Comparison of ENCODE assay signal across 9 mouse cellular contexts in genomic region chr12:100167502-100167901, GRCm38 (mm10). TPM values are rescaled to one million over a fixed set of nuclear protein-coding genes. Genes with fewer than 3 reads are reported as not detected.
DNase-seq lines count a peak whose midpoint lies in the region; ATAC-seq and TF ChIP-seq lines count a peak whose summit lies in the region.
"Had no signal": no experiment of that assay in that cellular context is flagged by ENCODE, and none has a peak within 500 bp of the region (broad histone marks: within the 10 kb centered on the region; RNA-seq: fewer than 3 reads in every experiment).

No protein-coding gene starts in this region.

- H3K27me3 ChIP-seq in intestine, embryonic 15.5 days (replicated peaks) = no peaks in the 10 kb centered on the region
- H3K27me3 ChIP-seq in intestine, embryonic 16.5 days (replicated peaks; ENCODE audit: control insufficient read depth, insufficient read depth, low read length) = no peaks in the 10 kb centered on the region
- H3K27me3 ChIP-seq in forebrain, postnatal 0 days (ENCODE audit: insufficient read depth, low read length) = no peaks in the 10 kb centered on the region
- H3K27me3 ChIP-seq in midbrain, embryonic 11.5 days (ENCODE audit: control insufficient read depth, insufficient read depth, low read length) = no peaks in the 10 kb centered on the region

- peak; percentile 14 for DNase-seq in forebrain, postnatal 0 days
- peak; percentile 81 for DNase-seq in midbrain, embryonic 11.5 days (ENCODE audit: low spot score, missing footprints)
- no peak for DNase-seq in left cerebral cortex, postnatal 36 days (ENCODE audit: low spot score in 2 of 2)
- no peak for DNase-seq in urinary bladder, adult 18-20 months (ENCODE audit: low spot score in 2 of 2)
- DNase-seq in urinary bladder, postnatal 4 days (ENCODE audit: low spot score in 2 of 2) = no peak

- H3K27ac ChIP-seq in intestine, embryonic 15.5 days = no peak overlapping the region
- H3K27ac ChIP-seq in intestine, embryonic 16.5 days (ENCODE audit: low read length) = no peak overlapping the region
- peak overlapping the region; percentile 74 for H3K27ac ChIP-seq in brown adipose tissue, adult 24 weeks (replicated peaks; ENCODE audit: low read depth, low read length)
- no peak overlapping the region for H3K27ac ChIP-seq in forebrain, postnatal 0 days (ENCODE audit: low read depth, low read length)
- peak overlapping the region; percentile 6; the same call in 1 of the 2 replicates for H3K27ac ChIP-seq in midbrain, embryonic 11.5 days (ENCODE audit: low read depth, low read length)

- intact Hi-C loops in left cerebral cortex, postnatal 36 days (cut with DNase I) = loop anchor here (5.0 kb wide), 2 partner anchors 410 to 675 kb away; no protein-coding TSS in a partner anchor

- no peak overlapping the region for H3K9ac ChIP-seq in intestine, embryonic 15.5 days
- H3K9ac ChIP-seq in intestine, embryonic 16.5 days (ENCODE audit: low read depth, low read length) = no peak overlapping the region
- no peak overlapping the region for H3K9ac ChIP-seq in forebrain, postnatal 0 days
- H3K9ac ChIP-seq in midbrain, embryonic 11.5 days (ENCODE audit: low read length) = peak overlapping the region; percentile 48; the same call in 1 of the 2 replicates

- H3K36me3 ChIP-seq in intestine, embryonic 15.5 days = no peaks in the 10 kb centered on the region
- H3K36me3 ChIP-seq in intestine, embryonic 16.5 days (ENCODE audit: control insufficient read depth, insufficient read depth, low read length) = no peaks in the 10 kb centered on the region
- H3K36me3 ChIP-seq in forebrain, postnatal 0 days (ENCODE audit: insufficient read depth) = no peaks in the 10 kb centered on the region
- no peaks in the 10 kb centered on the region for H3K36me3 ChIP-seq in midbrain, embryonic 11.5 days (ENCODE audit: control insufficient read depth, insufficient read depth, low read length)

- no peak for TF ChIP-seq CTCF in forebrain, postnatal 0 days (IDR thresholded peaks at IDR 0.05; ENCODE audit: low read depth)

- no peak overlapping the region for H3K4me3 ChIP-seq in intestine, embryonic 15.5 days (replicated peaks)
- no peak overlapping the region for H3K4me3 ChIP-seq in intestine, embryonic 16.5 days (ENCODE audit: low read length)
- no peak overlapping the region for H3K4me3 ChIP-seq in brown adipose tissue, adult 24 weeks (ENCODE audit: insufficient read depth, low read depth, low read length)
- no peak overlapping the region for H3K4me3 ChIP-seq in forebrain, postnatal 0 days (ENCODE audit: low read depth, low read length)
- H3K4me3 ChIP-seq in midbrain, embryonic 11.5 days (ENCODE audit: low read depth, low read length) = no peak overlapping the region
- H3K4me3 ChIP-seq: myocyte had no signal

- H3K4me2 ChIP-seq in intestine, embryonic 15.5 days (replicated peaks) = peak overlapping the region; percentile 53; the same call in 1 of the 2 replicates
- no peak overlapping the region for H3K4me2 ChIP-seq in intestine, embryonic 16.5 days (ENCODE audit: low read depth, low read length)
- H3K4me2 ChIP-seq in forebrain, postnatal 0 days (ENCODE audit: low read depth) = no peak overlapping the region; the same call in 1 of the 2 replicates
- no peak overlapping the region for H3K4me2 ChIP-seq in midbrain, embryonic 11.5 days

- WGBS in intestine, embryonic 15.5 days = 82% methylated on average over 1 of the region's 1 CpGs
- 84% methylated on average over 1 of the region's 1 CpGs for WGBS in intestine, embryonic 16.5 days
- WGBS in forebrain, postnatal 0 days = 76% methylated on average over 1 of the region's 1 CpGs
- 90% methylated on average over 1 of the region's 1 CpGs for WGBS in midbrain, embryonic 11.5 days

- peak; percentile 2; the same call in 1 of the 2 replicates for ATAC-seq in intestine, embryonic 15.5 days
- ATAC-seq in intestine, embryonic 16.5 days = no peak
- ATAC-seq in forebrain, postnatal 0 days = no peak
- 0 out of 2 replicates have a peak, but pooled peaks have one; percentile 3 for ATAC-seq in midbrain, embryonic 11.5 days (ENCODE audit: low FRiP score)

- no peaks in the 10 kb centered on the region for H3K9me3 ChIP-seq in intestine, embryonic 15.5 days
- no peaks in the 10 kb centered on the region for H3K9me3 ChIP-seq in intestine, embryonic 16.5 days (ENCODE audit: control insufficient read depth, low read length)
- H3K9me3 ChIP-seq in forebrain, postnatal 0 days (ENCODE audit: low read length) = no peaks in the 10 kb centered on the region
- H3K9me3 ChIP-seq in midbrain, embryonic 11.5 days (ENCODE audit: control insufficient read depth, low read length) = no peaks in the 10 kb centered on the region

- H3K4me1 ChIP-seq in intestine, embryonic 15.5 days (replicated peaks) = peaks cover 4% of the 10 kb centered on the region; the same call in 1 of the 2 replicates
- peaks cover 4% of the 10 kb centered on the region; the same call in 1 of the 2 replicates for H3K4me1 ChIP-seq in intestine, embryonic 16.5 days (ENCODE audit: control insufficient read depth, insufficient read depth, low read length)
- H3K4me1 ChIP-seq in brown adipose tissue, adult 24 weeks (ENCODE audit: control insufficient read depth, insufficient read depth, insufficient read length, low read length) = peaks cover 4% of the 10 kb centered on the region; the same call in 1 of the 2 replicates
- peaks cover 11% of the 10 kb centered on the region; the same call in 1 of the 2 replicates for H3K4me1 ChIP-seq in forebrain, postnatal 0 days (ENCODE audit: insufficient read depth)
- H3K4me1 ChIP-seq in midbrain, embryonic 11.5 days (ENCODE audit: control insufficient read depth, insufficient read depth, low read length) = peaks cover 9% of the 10 kb centered on the region

RNA-seq across cellular contexts. Expression of gene Nrde2, which starts 8.0 kb away (rescaled TPM):
- polyA plus RNA-seq in intestine, embryonic 15.5 days (2015; fragmentation: Nextera tagmentation; extraction: Ambion mirVana) = 10.2 and 12.1 TPM in 2 replicates
- 7.9 and 9.0 TPM in 2 replicates for polyA plus RNA-seq in intestine, embryonic 16.5 days (2015; fragmentation: Nextera tagmentation; extraction: Ambion mirVana)
- polyA plus RNA-seq in brown adipose tissue, adult 24 weeks (2012; ENCODE audit: insufficient read depth, insufficient read length, missing spikeins) = 3.0 and 3.7 TPM in 2 replicates
- 24.3 and 25.1 TPM in 2 replicates for total RNA-seq in forebrain, postnatal 0 days (2014; rRNA removed)
- 13.1 and 13.3 TPM in 2 replicates for polyA plus RNA-seq in forebrain, postnatal 0 days (2015; fragmentation: Nextera tagmentation; extraction: Ambion mirVana)
- polyA plus RNA-seq in midbrain, embryonic 11.5 days (2014; fragmentation: Nextera tagmentation; extraction: Ambion mirVana) = 11.6 and 13.5 TPM in 2 replicates
- total RNA-seq in left cerebral cortex, postnatal 36 days (2021) = 10 to 100 TPM; 18.3 to 22.8 TPM

RNA-seq across cellular contexts. Expression of gene Calm1, which starts 31.7 kb away (rescaled TPM):
- polyA plus RNA-seq in intestine, embryonic 15.5 days (2015; fragmentation: Nextera tagmentation; extraction: Ambion mirVana) = 2,249 and 2,526 TPM in 2 replicates
- polyA plus RNA-seq in intestine, embryonic 16.5 days (2015; fragmentation: Nextera tagmentation; extraction: Ambion mirVana) = 2,576 and 2,612 TPM in 2 replicates
- polyA plus RNA-seq in brown adipose tissue, adult 24 weeks (2012; ENCODE audit: insufficient read depth, insufficient read length, missing spikeins) = 398 and 421 TPM in 2 replicates
- total RNA-seq in forebrain, postnatal 0 days (2014; rRNA removed) = 1,041 and 1,060 TPM in 2 replicates
- polyA plus RNA-seq in forebrain, postnatal 0 days (2015; fragmentation: Nextera tagmentation; extraction: Ambion mirVana) = 4,009 and 4,204 TPM in 2 replicates
- 1,565 and 1,591 TPM in 2 replicates for polyA plus RNA-seq in midbrain, embryonic 11.5 days (2014; fragmentation: Nextera tagmentation; extraction: Ambion mirVana)
- total RNA-seq in left cerebral cortex, postnatal 36 days (2021) = 1,000 to 10,000 TPM; 2,172 to 2,300 TPM

RNA-seq across cellular contexts. Expression of gene Psmc1, which starts 57.5 kb away (rescaled TPM):
- 228 and 235 TPM in 2 replicates for polyA plus RNA-seq in intestine, embryonic 15.5 days (2015; fragmentation: Nextera tagmentation; extraction: Ambion mirVana)
- polyA plus RNA-seq in intestine, embryonic 16.5 days (2015; fragmentation: Nextera tagmentation; extraction: Ambion mirVana) = 223 and 239 TPM in 2 replicates
- polyA plus RNA-seq in brown adipose tissue, adult 24 weeks (2012; ENCODE audit: insufficient read depth, insufficient read length, missing spikeins) = 143 and 155 TPM in 2 replicates
- 152 and 176 TPM in 2 replicates for total RNA-seq in forebrain, postnatal 0 days (2014; rRNA removed)
- polyA plus RNA-seq in forebrain, postnatal 0 days (2015; fragmentation: Nextera tagmentation; extraction: Ambion mirVana) = 281 and 298 TPM in 2 replicates
- polyA plus RNA-seq in midbrain, embryonic 11.5 days (2014; fragmentation: Nextera tagmentation; extraction: Ambion mirVana) = 448 and 451 TPM in 2 replicates
- 100 to 1,000 TPM; 188 to 203 TPM for total RNA-seq in left cerebral cortex, postnatal 36 days (2021)

Comparison
In these comparisons a context has a peak if more than half of its experiments do, and no peak if none do; other contexts are left out.
1. ATAC-seq: peak in intestine, embryonic 15.5 days (single experiment) and midbrain, embryonic 11.5 days (single experiment); none in intestine, embryonic 16.5 days (single experiment) and forebrain, postnatal 0 days (single experiment).
2. H3K27ac ChIP-seq: peak in brown adipose tissue, adult 24 weeks (single experiment) and midbrain, embryonic 11.5 days (single experiment); none in intestine, embryonic 15.5 days (single experiment), intestine, embryonic 16.5 days (single experiment) and forebrain, postnatal 0 days (single experiment).
3. DNase-seq: peak in forebrain, postnatal 0 days (single experiment) and midbrain, embryonic 11.5 days (single experiment); none in left cerebral cortex, postnatal 36 days (0 of 2), urinary bladder, adult 18-20 months (0 of 2) and urinary bladder, postnatal 4 days (0 of 2).